Mouse (Mus musculus) forebrain, embryonic 10.5 days (tissue): ENCODE measurements at regions not wholly inside any gene's neighbourhood (a gene's known extent, or its start where the extent isn't known, plus 50 kb on each side); places are given as distances from the start of the nearest gene placed in this dataset.
A peak's percentile ranks its signal among the peaks of the same experiment; 100 is the strongest.

ENCODE experiments used
- DNase-seq: peaks from one replicate; pipeline ENCODE4 v3.0.0-alpha.2; 2017; ENCODE audit warnings: low spot score; ENCODE audit errors: extremely low spot score
- H3K27ac ChIP-seq: fragments of 300-500 bp; sonication (generic); 2 replicates; pipeline ENCODE4 v1.5.1; 2016; ENCODE audit warnings: mild to moderate bottlenecking
- H3K27me3 ChIP-seq: fragments of 300-500 bp; sonication (generic); 2 replicates; pipeline ENCODE4 v1.6.1; 2016; ENCODE audit warnings: mild to moderate bottlenecking; ENCODE audit not compliant: poor library complexity, severe bottlenecking
- H3K36me3 ChIP-seq: fragments of 300-500 bp; sonication (generic); replicated peaks from 2 replicates; pipeline ENCODE4 v1.6.1; 2016; ENCODE audit warnings: mild to moderate bottlenecking, moderate library complexity
- H3K4me1 ChIP-seq: fragments of 300-500 bp; sonication (generic); 2 replicates; pipeline ENCODE4 v1.6.1; 2016
- H3K4me3 ChIP-seq: fragments of 300-500 bp; sonication (generic); 2 replicates; pipeline ENCODE4 v1.5.1; 2016; ENCODE audit warnings: mild to moderate bottlenecking, moderate library complexity
- H3K9me3 ChIP-seq: fragments of 300-500 bp; sonication (generic); 2 replicates; pipeline ENCODE4 v1.6.1; 2016; ENCODE audit warnings: mild to moderate bottlenecking, moderate library complexity
- WGBS: fragments of 180-500 bp; shearing (Covaris S2); methylation state at CpG from one replicate; pipeline ENCODE4 v1.1.7; 2016; 5-methylcytosine and 5-hydroxymethylcytosine counted together

GRCm38 (mm10) chr13:43724161-43724560 lies 60.4 kb upstream of the Cd83 start:
- WGBS: 88% methylated on average over 10 of the region's 10 CpGs
- H3K4me1 ChIP-seq: peaks cover 9% of the 10 kb centered on the region

GRCm38 (mm10) chr13:43725698-43726097 lies 58.9 kb upstream of the Cd83 start:
- H3K4me3 ChIP-seq: no peak overlapping the region
- 31% methylated on average over 7 of the region's 7 CpGs for WGBS
- DNase-seq: peak; percentile 48
- H3K27me3 ChIP-seq: no peaks in the 10 kb centered on the region
- H3K27ac ChIP-seq: no peak overlapping the region
- H3K9me3 ChIP-seq: no peaks in the 10 kb centered on the region
- no peaks in the 10 kb centered on the region for H3K36me3 ChIP-seq
- peaks cover 3% of the 10 kb centered on the region; the same call in 1 of the 2 replicates for H3K4me1 ChIP-seq

More at GRCm38 (mm10) chr13:43724161-43724560, 60.4 kb upstream of the Cd83 start:
- Histone ChIP-seq H3K27me3 (no peaks in the 10 kb centered on the region), H3K27ac (no peak overlapping the region), H3K4me3 (no peak overlapping the region), H3K9me3 (no peaks in the 10 kb centered on the region), H3K36me3 (no peaks in the 10 kb centered on the region)
- no peak for DNase-seq

- Histone ChIP-seq H3K27ac (no peak overlapping the region), H3K36me3 (no peaks in the 10 kb centered on the region), H3K27me3 (no peaks in the 10 kb centered on the region), H3K4me1 (peaks cover 3% of the 10 kb centered on the region; the same call in 1 of the 2 replicates), H3K4me3 (no peak overlapping the region), H3K9me3 (no peaks in the 10 kb centered on the region)
- DNase-seq: no peak
- WGBS: 87% methylated on average over 13 of the region's 13 CpGs
These were observed 57.7 kb upstream of the Cd83 start for GRCm38 (mm10) chr13:43726895-43727341.

GRCm38 (mm10) chr13:43729617-43730016 lies 55.0 kb upstream of the Cd83 start:
- WGBS: 91% methylated on average over 11 of the region's 11 CpGs
- H3K4me3 ChIP-seq: no peak overlapping the region
- DNase-seq: no peak

GRCm38 (mm10) chr13:43733061-43733460 lies 51.5 kb upstream of the Cd83 start:
- no peaks in the 10 kb centered on the region for H3K9me3 ChIP-seq
- no peaks in the 10 kb centered on the region for H3K36me3 ChIP-seq
- no peaks in the 10 kb centered on the region for H3K4me1 ChIP-seq
- WGBS: 87% methylated on average over 10 of the region's 10 CpGs
- no peak for DNase-seq
- no peak overlapping the region for H3K4me3 ChIP-seq
- no peak overlapping the region for H3K27ac ChIP-seq
- H3K27me3 ChIP-seq: no peaks in the 10 kb centered on the region

More at GRCm38 (mm10) chr13:43729617-43730016, 55.0 kb upstream of the Cd83 start:
- Histone ChIP-seq H3K9me3 (no peaks in the 10 kb centered on the region), H3K4me1 (no peaks in the 10 kb centered on the region), H3K36me3 (no peaks in the 10 kb centered on the region), H3K27ac (no peak overlapping the region), H3K27me3 (no peaks in the 10 kb centered on the region)

- Histone ChIP-seq H3K27me3 (no peaks in the 10 kb centered on the region), H3K4me1 (peaks cover 6% of the 10 kb centered on the region), H3K27ac (no peak overlapping the region), H3K4me3 (no peak overlapping the region), H3K36me3 (no peaks in the 10 kb centered on the region), H3K9me3 (no peaks in the 10 kb centered on the region)
- 90% methylated on average over 14 of the region's 14 CpGs for WGBS
- DNase-seq: no peak
These were observed 49.9 kb upstream of the Cd83 start for GRCm38 (mm10) chr13:43734641-43735040.
